Mouse (Mus musculus): ENCODE results near the gene Ass1.

DNA sequence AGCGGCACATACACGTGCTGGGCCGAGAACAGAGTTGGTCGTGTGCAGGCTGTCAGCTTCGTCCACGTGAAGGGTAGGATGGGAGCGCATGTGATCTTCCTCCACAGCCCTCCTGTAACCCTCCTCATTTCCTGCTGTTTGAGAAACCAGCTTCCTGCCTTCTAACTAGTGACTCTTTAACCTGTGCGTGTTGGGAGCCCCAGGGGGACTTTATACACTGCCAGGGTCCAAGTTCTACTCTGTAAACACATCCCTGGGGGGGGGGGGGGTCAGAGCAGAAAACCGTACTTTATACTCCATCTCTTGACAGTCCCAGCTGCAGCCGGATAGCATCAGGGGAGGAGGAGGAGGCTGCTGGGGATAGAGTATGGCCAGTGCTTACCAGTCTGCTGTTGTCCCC is 35.3 kb upstream of the Ass1 start:
- TF ChIP-seq CTCF (IDR thresholded peaks at IDR 0.05; ENCODE audit: borderline replicate concordance, insufficient read depth, low read length) (no peak), POLR2A (IDR thresholded peaks at IDR 0.05; ENCODE audit: low read depth, low read length) (no peak)
